ENCODE assay signal across 8 mouse cellular contexts in the genomic region with DNA sequence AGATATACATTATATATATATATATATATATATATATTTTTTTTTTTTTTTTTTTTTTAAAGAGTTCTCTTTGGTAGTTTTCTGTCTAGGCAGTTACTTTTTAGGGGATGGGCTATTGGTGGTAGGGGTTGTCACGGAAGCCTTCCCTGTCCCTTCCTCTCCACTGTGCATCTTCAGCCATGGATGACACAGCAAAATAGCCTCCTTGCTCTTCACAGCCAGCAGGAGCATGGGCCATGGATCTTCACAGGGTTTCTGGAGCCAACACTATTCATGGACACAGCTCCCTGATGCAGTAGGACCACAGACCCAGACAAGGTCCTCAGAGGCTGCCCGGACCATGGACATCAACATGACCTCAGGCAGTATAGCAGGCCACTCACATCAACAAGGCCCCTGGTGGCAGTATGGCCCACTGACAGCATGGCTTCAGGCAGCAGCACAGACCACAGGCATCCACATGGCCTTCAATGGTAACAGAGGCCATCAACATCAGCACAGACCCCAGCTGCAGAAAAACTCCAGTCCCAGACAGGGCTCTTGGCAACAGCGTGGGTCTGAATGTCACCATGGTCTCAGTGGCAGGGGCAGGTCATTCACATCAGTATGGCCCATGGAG. TPM values are rescaled to one million over a fixed set of nuclear protein-coding genes. Genes with fewer than 3 reads are reported as not detected.
DNase-seq lines count a peak whose midpoint lies in the region; ATAC-seq lines count a peak whose summit lies in the region.

No protein-coding gene starts in this region.

- H3K36me3 ChIP-seq in forebrain, embryonic 15.5 days: no peaks in the 10 kb centered on the region
- H3K36me3 ChIP-seq in forebrain, embryonic 14.5 days (ENCODE audit: control insufficient read depth, insufficient read depth, low read length): no peaks in the 10 kb centered on the region
- no peaks in the 10 kb centered on the region for H3K36me3 ChIP-seq in lung, embryonic 15.5 days
- no peaks in the 10 kb centered on the region for H3K36me3 ChIP-seq in intestine, embryonic 16.5 days (ENCODE audit: control insufficient read depth, insufficient read depth, low read length)
- no peaks in the 10 kb centered on the region for H3K36me3 ChIP-seq in midbrain, embryonic 15.5 days (replicated peaks)

- peaks cover 7% of the 10 kb centered on the region; the same call in 1 of the 2 replicates for H3K27me3 ChIP-seq in forebrain, embryonic 15.5 days
- no peaks in the 10 kb centered on the region; the same call in 1 of the 2 replicates for H3K27me3 ChIP-seq in forebrain, embryonic 14.5 days (replicated peaks; ENCODE audit: control insufficient read depth, insufficient read depth, low read length)
- H3K27me3 ChIP-seq in lung, embryonic 15.5 days: 0 out of 2 replicates have a peak, but pooled peaks cover 4% of the 10 kb centered on the region
- H3K27me3 ChIP-seq in intestine, embryonic 16.5 days (replicated peaks; ENCODE audit: control insufficient read depth, insufficient read depth, low read length): no peaks in the 10 kb centered on the region; the same call in 1 of the 2 replicates
- H3K27me3 ChIP-seq in midbrain, embryonic 15.5 days (replicated peaks): peaks cover 6% of the 10 kb centered on the region

- peak overlapping the region; percentile 81; the same call in 1 of the 2 replicates for H3K4me2 ChIP-seq in forebrain, embryonic 15.5 days (replicated peaks)
- no peak overlapping the region for H3K4me2 ChIP-seq in forebrain, embryonic 14.5 days (ENCODE audit: low read length)
- H3K4me2 ChIP-seq in lung, embryonic 15.5 days: peak overlapping the region; percentile 92; the same call in 1 of the 2 replicates
- H3K4me2 ChIP-seq in intestine, embryonic 16.5 days (ENCODE audit: low read depth, low read length): peak overlapping the region; percentile 88; the same call in 1 of the 2 replicates
- H3K4me2 ChIP-seq in midbrain, embryonic 15.5 days: no peak overlapping the region; the same call in 1 of the 2 replicates

- H3K9ac ChIP-seq in forebrain, embryonic 15.5 days (replicated peaks): no peak overlapping the region
- no peak overlapping the region for H3K9ac ChIP-seq in forebrain, embryonic 14.5 days (ENCODE audit: low read length)
- no peak overlapping the region for H3K9ac ChIP-seq in lung, embryonic 15.5 days
- no peak overlapping the region for H3K9ac ChIP-seq in intestine, embryonic 16.5 days (ENCODE audit: low read depth, low read length)
- H3K9ac ChIP-seq in midbrain, embryonic 15.5 days: no peak overlapping the region

- H3K27ac ChIP-seq in forebrain, embryonic 15.5 days (replicated peaks): no peak overlapping the region
- H3K27ac ChIP-seq in forebrain, embryonic 14.5 days (ENCODE audit: low read depth, low read length): no peak overlapping the region
- no peak overlapping the region for H3K27ac ChIP-seq in lung, embryonic 15.5 days
- H3K27ac ChIP-seq in intestine, embryonic 16.5 days (ENCODE audit: low read length): no peak overlapping the region
- no peak overlapping the region for H3K27ac ChIP-seq in midbrain, embryonic 15.5 days

- H3K4me3 ChIP-seq in forebrain, embryonic 15.5 days: no peak overlapping the region; the same call in 1 of the 2 replicates
- H3K4me3 ChIP-seq in forebrain, embryonic 14.5 days (ENCODE audit: low read depth, low read length): no peak overlapping the region
- H3K4me3 ChIP-seq in lung, embryonic 15.5 days: no peak overlapping the region
- no peak overlapping the region for H3K4me3 ChIP-seq in intestine, embryonic 16.5 days (ENCODE audit: low read length)
- H3K4me3 ChIP-seq in midbrain, embryonic 15.5 days: no peak overlapping the region

- 94% methylated on average over 3 of the region's 3 CpGs for WGBS in forebrain, embryonic 15.5 days
- 100% methylated on average over 3 of the region's 3 CpGs for WGBS in forebrain, embryonic 14.5 days
- WGBS in lung, embryonic 15.5 days: 90% methylated on average over 3 of the region's 3 CpGs
- WGBS in intestine, embryonic 16.5 days: 93% methylated on average over 3 of the region's 3 CpGs
- 94% methylated on average over 3 of the region's 3 CpGs for WGBS in midbrain, embryonic 15.5 days

- H3K4me1 ChIP-seq in forebrain, embryonic 15.5 days: peaks cover 12% of the 10 kb centered on the region; the same call in 1 of the 2 replicates
- H3K4me1 ChIP-seq in forebrain, embryonic 14.5 days (ENCODE audit: control insufficient read depth, insufficient read depth, low read length): no peaks in the 10 kb centered on the region
- H3K4me1 ChIP-seq in lung, embryonic 15.5 days: no peaks in the 10 kb centered on the region
- peaks cover 2% of the 10 kb centered on the region; the same call in 1 of the 2 replicates for H3K4me1 ChIP-seq in intestine, embryonic 16.5 days (ENCODE audit: control insufficient read depth, insufficient read depth, low read length)
- H3K4me1 ChIP-seq in midbrain, embryonic 15.5 days: peaks cover 8% of the 10 kb centered on the region; the same call in 1 of the 2 replicates

- H3K9me3 ChIP-seq in forebrain, embryonic 15.5 days: no peaks in the 10 kb centered on the region
- H3K9me3 ChIP-seq in forebrain, embryonic 14.5 days (replicated peaks; ENCODE audit: control insufficient read depth, low read length): no peaks in the 10 kb centered on the region
- H3K9me3 ChIP-seq in lung, embryonic 15.5 days: no peaks in the 10 kb centered on the region
- no peaks in the 10 kb centered on the region for H3K9me3 ChIP-seq in intestine, embryonic 16.5 days (ENCODE audit: control insufficient read depth, low read length)
- no peaks in the 10 kb centered on the region for H3K9me3 ChIP-seq in midbrain, embryonic 15.5 days

- ATAC-seq in forebrain, embryonic 15.5 days (replicated peaks): no peak
- ATAC-seq in forebrain, embryonic 14.5 days: no peak
- 0 out of 2 replicates have a peak, but pooled peaks have one; percentile 7 for ATAC-seq in lung, embryonic 15.5 days (ENCODE audit: borderline replicate concordance, extremely low read depth, low FRiP score, low TSS enrichment)
- no peak for ATAC-seq in intestine, embryonic 16.5 days
- 0 out of 2 replicates have a peak, but pooled peaks have one; percentile 38 for ATAC-seq in midbrain, embryonic 15.5 days (replicated peaks)

- DNase-seq in forebrain, embryonic 14.5 days (ENCODE audit: low spot score): no peak
- DNase-seq in lung, adult 18-20 months: no peak
- DNase-seq in cerebellum, adult 11-12 months: no peak
- no peak for DNase-seq in urinary bladder, adult 2 months (ENCODE audit: low spot score)

RNA-seq across cellular contexts. Expression of gene Aldh9a1, which starts 8.8 kb away (rescaled TPM):
- 26.4 and 29.5 TPM in 2 replicates for polyA plus RNA-seq in forebrain, embryonic 15.5 days (2015; fragmentation: Nextera tagmentation; extraction: Ambion mirVana)
- 20.9 and 21.2 TPM in 2 replicates for polyA plus RNA-seq in forebrain, embryonic 14.5 days (2014; fragmentation: Nextera tagmentation; extraction: Ambion mirVana)
- 50.8 and 51.4 TPM in 2 replicates for polyA plus RNA-seq in lung, embryonic 15.5 days (2015; fragmentation: Nextera tagmentation; extraction: Ambion mirVana)
- polyA plus RNA-seq in intestine, embryonic 16.5 days (2015; fragmentation: Nextera tagmentation; extraction: Ambion mirVana): 204 and 245 TPM in 2 replicates
- polyA plus RNA-seq in midbrain, embryonic 15.5 days (2015; fragmentation: Nextera tagmentation; extraction: Ambion mirVana): 33.4 and 37.1 TPM in 2 replicates
- 35.7 and 38.3 TPM in 2 replicates for polyA plus RNA-seq in urinary bladder, adult 2 months (2012; rRNA removed)

RNA-seq across cellular contexts. Expression of gene Tmco1, which starts 32.8 kb away (rescaled TPM):
- 68.1 and 69.0 TPM in 2 replicates for polyA plus RNA-seq in forebrain, embryonic 15.5 days (2015; fragmentation: Nextera tagmentation; extraction: Ambion mirVana)
- 81.7 and 84.0 TPM in 2 replicates for polyA plus RNA-seq in forebrain, embryonic 14.5 days (2014; fragmentation: Nextera tagmentation; extraction: Ambion mirVana)
- 101 TPM in 2 replicates for polyA plus RNA-seq in lung, embryonic 15.5 days (2015; fragmentation: Nextera tagmentation; extraction: Ambion mirVana)
- polyA plus RNA-seq in intestine, embryonic 16.5 days (2015; fragmentation: Nextera tagmentation; extraction: Ambion mirVana): 132 and 133 TPM in 2 replicates
- polyA plus RNA-seq in midbrain, embryonic 15.5 days (2015; fragmentation: Nextera tagmentation; extraction: Ambion mirVana): 65.2 and 70.6 TPM in 2 replicates
- 120 and 134 TPM in 2 replicates for polyA plus RNA-seq in urinary bladder, adult 2 months (2012; rRNA removed)

RNA-seq across cellular contexts. Expression of gene Mgst3, which starts 52.6 kb away (rescaled TPM):
- 95.3 and 98.6 TPM in 2 replicates for polyA plus RNA-seq in forebrain, embryonic 15.5 days (2015; fragmentation: Nextera tagmentation; extraction: Ambion mirVana)
- polyA plus RNA-seq in forebrain, embryonic 14.5 days (2014; fragmentation: Nextera tagmentation; extraction: Ambion mirVana): 128 and 138 TPM in 2 replicates
- 44.2 and 48.1 TPM in 2 replicates for polyA plus RNA-seq in lung, embryonic 15.5 days (2015; fragmentation: Nextera tagmentation; extraction: Ambion mirVana)
- polyA plus RNA-seq in intestine, embryonic 16.5 days (2015; fragmentation: Nextera tagmentation; extraction: Ambion mirVana): 379 and 381 TPM in 2 replicates
- 138 and 142 TPM in 2 replicates for polyA plus RNA-seq in midbrain, embryonic 15.5 days (2015; fragmentation: Nextera tagmentation; extraction: Ambion mirVana)
- 265 and 300 TPM in 2 replicates for polyA plus RNA-seq in urinary bladder, adult 2 months (2012; rRNA removed)

RNA-seq across cellular contexts. Expression of gene Uck2, which starts 55.9 kb away (rescaled TPM):
- polyA plus RNA-seq in forebrain, embryonic 15.5 days (2015; fragmentation: Nextera tagmentation; extraction: Ambion mirVana): 64.7 and 68.2 TPM in 2 replicates
- polyA plus RNA-seq in forebrain, embryonic 14.5 days (2014; fragmentation: Nextera tagmentation; extraction: Ambion mirVana): 54.1 and 58.1 TPM in 2 replicates
- 79.2 and 85.4 TPM in 2 replicates for polyA plus RNA-seq in lung, embryonic 15.5 days (2015; fragmentation: Nextera tagmentation; extraction: Ambion mirVana)
- 30.8 and 36.8 TPM in 2 replicates for polyA plus RNA-seq in intestine, embryonic 16.5 days (2015; fragmentation: Nextera tagmentation; extraction: Ambion mirVana)
- 50.1 and 50.9 TPM in 2 replicates for polyA plus RNA-seq in midbrain, embryonic 15.5 days (2015; fragmentation: Nextera tagmentation; extraction: Ambion mirVana)
- polyA plus RNA-seq in urinary bladder, adult 2 months (2012; rRNA removed): 12.0 and 19.0 TPM in 2 replicates

Comparison
In these comparisons a context has a peak if more than half of its experiments do, and no peak if none do; other contexts are left out.
1. H3K4me2 ChIP-seq: peak in forebrain, embryonic 15.5 days (single experiment), lung, embryonic 15.5 days (single experiment) and intestine, embryonic 16.5 days (single experiment); none in forebrain, embryonic 14.5 days (single experiment) and midbrain, embryonic 15.5 days (single experiment).
2. ATAC-seq: peak in lung, embryonic 15.5 days (single experiment) and midbrain, embryonic 15.5 days (single experiment); none in forebrain, embryonic 15.5 days (single experiment), forebrain, embryonic 14.5 days (single experiment) and intestine, embryonic 16.5 days (single experiment).